Mouse (Mus musculus) myocyte (in vitro differentiated cells): ENCODE data around the gene Slc25a35.

Experiments
- E2F4 ChIP-seq: IDR thresholded peaks from one replicate; pipeline ENCODE4 v1.6.1; 2011; ENCODE audit warnings: mild to moderate bottlenecking, control low read depth, moderate library complexity; ENCODE audit not compliant: insufficient read depth
- MAX ChIP-seq: IDR thresholded peaks from one replicate; pipeline ENCODE4 v1.6.1; 2011; ENCODE audit warnings: low read depth, mild to moderate bottlenecking, control low read depth
- MYOD1 ChIP-seq, 3 experiments: IDR thresholded peaks; one replicate each; pipeline ENCODE4 v1.6.1; 2011; ENCODE audit warnings: control low read depth in 2 of 3, low read depth in 2 of 3, mild to moderate bottlenecking in 2 of 3, moderate library complexity in 1 of 3; ENCODE audit not compliant: insufficient read length in 2 of 3, control insufficient read depth in 1 of 3
- POLR2A ChIP-seq: IDR thresholded peaks from one replicate; pipeline ENCODE4 v1.6.1; 2011; ENCODE audit warnings: low read depth, mild to moderate bottlenecking, control low read depth, moderate library complexity; ENCODE audit not compliant: insufficient read length
- TCF12 ChIP-seq: IDR thresholded peaks from one replicate; pipeline ENCODE4 v1.6.1; 2011; ENCODE audit warnings: mild to moderate bottlenecking, control low read depth; ENCODE audit not compliant: poor library complexity, insufficient read depth, severe bottlenecking
- TCF3 ChIP-seq: IDR thresholded peaks from one replicate; pipeline ENCODE4 v1.6.1; 2011; ENCODE audit warnings: low read depth, control low read depth; ENCODE audit not compliant: insufficient read length

DNA sequence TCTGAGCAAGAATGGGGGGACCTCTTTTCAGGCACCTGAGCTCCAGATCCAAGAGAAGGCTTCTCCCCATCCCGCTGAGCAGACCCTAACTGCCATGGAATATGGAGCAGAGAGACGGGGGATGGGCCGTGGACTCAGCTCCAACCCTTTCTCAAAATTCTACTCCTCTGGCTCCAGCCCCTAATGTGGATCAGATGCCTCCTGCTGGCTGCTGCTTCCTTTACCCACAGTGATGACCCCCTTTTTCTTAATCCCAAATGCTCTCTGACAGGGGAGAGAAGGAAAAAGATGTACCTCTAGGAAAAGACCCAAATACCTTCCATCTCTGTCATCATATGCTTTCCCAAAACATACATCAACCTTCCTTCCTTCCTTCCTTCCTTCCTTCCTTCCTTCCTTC, 41.0 kb upstream of the Slc25a35 start, which contains the start of gene Odf4:
- TF ChIP-seq POLR2A (no peak), MYOD1 (IDR thresholded peaks at IDR 0.05; ENCODE audit: control insufficient read depth in 1 of 3, insufficient read length in 2 of 3, low read depth in 2 of 3) (no peak), TCF12 (no peak), TCF3 (no peak), E2F4 (no peak), MAX (no peak)
